Mouse (Mus musculus): ENCODE data around the gene Lsm7.
"Not testable (repeated sequence)": the region's sequence is repeated elsewhere in the genome, so short reads cannot be mapped to it uniquely, and the experiment has no call there.

Gene Lsm7

GRCm38 (mm10) chr10:80832818-80833217 lies 22.2 kb downstream of the Lsm7 start:
- DNase-seq: no peak

GRCm38 (mm10) chr10:80831136-80831535 lies 23.9 kb downstream of the Lsm7 start:
- peak; percentile 54 to 58 for DNase-seq

GRCm38 (mm10) chr10:80829359-80830278 lies 25.4 kb downstream of the Lsm7 start:
- DNase-seq: no peak

GRCm38 (mm10) chr10:80828587-80828986 lies 26.4 kb downstream of the Lsm7 start:
- not testable (repeated sequence) for DNase-seq

- DNase-seq: no peak
Observed at GRCm38 (mm10) chr10:80827870-80828420, 27.1 kb downstream of the Lsm7 start.

- DNase-seq: no peak
Observed at GRCm38 (mm10) chr10:80827063-80827869, 27.7 kb downstream of the Lsm7 start.

GRCm38 (mm10) chr10:80826151-80827062 lies 28.6 kb downstream of the Lsm7 start, which contains the start of gene Oaz1:
TSS of gene Oaz1 (plus strand) at chr10:80826656.
- DNase-seq: peak; percentile 99

- DNase-seq: no peak
Observed at GRCm38 (mm10) chr10:80824827-80825226, 30.2 kb downstream of the Lsm7 start.

- DNase-seq: peak in 1 of 2 experiments; percentile 36
Observed at GRCm38 (mm10) chr10:80823847-80824643, 31.0 kb downstream of the Lsm7 start.

- no peak for DNase-seq
Observed at GRCm38 (mm10) chr10:80823316-80823715, 31.7 kb downstream of the Lsm7 start.

GRCm38 (mm10) chr10:80822528-80822927 lies 32.5 kb downstream of the Lsm7 start:
- no peak for DNase-seq

GRCm38 (mm10) chr10:80821991-80822390 lies 33.0 kb downstream of the Lsm7 start:
- peak; percentile 55 to 64 for DNase-seq

- DNase-seq: no peak
Observed at GRCm38 (mm10) chr10:80819406-80819805, 35.6 kb downstream of the Lsm7 start.

GRCm38 (mm10) chr10:80818599-80819281 lies 36.3 kb downstream of the Lsm7 start:
- DNase-seq: no peak

GRCm38 (mm10) chr10:80817955-80818354 lies 37.1 kb downstream of the Lsm7 start:
- not testable (repeated sequence) for DNase-seq

- no peak for DNase-seq
Observed at GRCm38 (mm10) chr10:80817164-80817563, 37.8 kb downstream of the Lsm7 start.

- not testable (repeated sequence) for DNase-seq
Observed at GRCm38 (mm10) chr10:80816303-80816702, 38.7 kb downstream of the Lsm7 start.

- DNase-seq: no peak
Observed at GRCm38 (mm10) chr10:80814800-80815199, 40.2 kb downstream of the Lsm7 start.

GRCm38 (mm10) chr10:80813366-80813765 lies 41.6 kb downstream of the Lsm7 start, which contains the start of gene Jsrp1:
TSS of gene Jsrp1 (minus strand) at chr10:80813498.
- no peak for DNase-seq

- DNase-seq: no peak
Observed at GRCm38 (mm10) chr10:80812391-80813041, 42.5 kb downstream of the Lsm7 start.

All from B cell, adult 2 months (primary cell).